Comparison of ENCODE assay signal across 8 mouse cellular contexts in genomic region chr19:42794914-42795613, GRCm38 (mm10). TPM values are rescaled to one million over a fixed set of nuclear protein-coding genes. Genes with fewer than 3 reads are reported as not detected.
A peak's percentile ranks its signal among the peaks of the same experiment; 100 is the strongest.
DNase-seq lines count a peak whose midpoint lies in the region; ATAC-seq lines count a peak whose summit lies in the region.

No protein-coding gene starts in this region.

- H3K9me3 ChIP-seq in embryonic facial prominence, embryonic 10.5 days: no peaks in the 10 kb centered on the region
- no peaks in the 10 kb centered on the region for H3K9me3 ChIP-seq in midbrain, embryonic 12.5 days

- 2% methylated on average over 31 of the region's 31 CpGs for WGBS in embryonic facial prominence, embryonic 10.5 days
- 3% methylated on average over 31 of the region's 31 CpGs for WGBS in midbrain, embryonic 12.5 days

- intact Hi-C loops in left cerebral cortex, postnatal 4 days (cut with DNase I): loop anchor here (1.0 to 10.0 kb wide), 3 partner anchors 230 to 604 kb away; no protein-coding TSS in a partner anchor

- peak overlapping the region; percentile 45 for H3K9ac ChIP-seq in midbrain, embryonic 12.5 days (replicated peaks)

- H3K36me3 ChIP-seq in embryonic facial prominence, embryonic 10.5 days (replicated peaks): no peaks in the 10 kb centered on the region
- H3K36me3 ChIP-seq in midbrain, embryonic 12.5 days: no peaks in the 10 kb centered on the region

- ATAC-seq in granulocyte monocyte progenitor cell, adult 5-6 weeks (replicated peaks; ENCODE audit: poor library complexity, severe bottlenecking): peak; percentile 88
- peak; percentile 87 for ATAC-seq in midbrain, embryonic 12.5 days (ENCODE audit: low FRiP score, low read depth)
- ATAC-seq in inflammation-experienced regulatory T-cells, adult 6 months: no peak

- peak overlapping the region; percentile 57 for H3K4me3 ChIP-seq in embryonic facial prominence, embryonic 10.5 days
- peak overlapping the region; percentile 48 for H3K4me3 ChIP-seq in midbrain, embryonic 12.5 days

- H3K27ac ChIP-seq in embryonic facial prominence, embryonic 10.5 days (replicated peaks): peak overlapping the region; percentile 78
- H3K27ac ChIP-seq in midbrain, embryonic 12.5 days (replicated peaks): no peak overlapping the region

- DNase-seq in adrenal gland, postnatal 14 days: peak; percentile 92
- DNase-seq in embryonic facial prominence, embryonic 10.5 days (ENCODE audit: low spot score): peak; percentile 90
- DNase-seq in kidney, adult 11 months: peak; percentile 49
- peak; percentile 90 for DNase-seq in left cerebral cortex, postnatal 4 days
- DNase-seq in skeletal muscle tissue, adult 2 months (ENCODE audit: low read depth, low spot score): peak; percentile 64

- peaks cover 42% of the 10 kb centered on the region for H3K27me3 ChIP-seq in embryonic facial prominence, embryonic 10.5 days (replicated peaks; ENCODE audit: low read depth, poor library complexity, severe bottlenecking)
- H3K27me3 ChIP-seq in midbrain, embryonic 12.5 days: peaks cover 25% of the 10 kb centered on the region; the same call in 1 of the 2 replicates

- peaks cover 33% of the 10 kb centered on the region for H3K4me1 ChIP-seq in embryonic facial prominence, embryonic 10.5 days
- H3K4me1 ChIP-seq in midbrain, embryonic 12.5 days: peaks cover 5% of the 10 kb centered on the region; the same call in 1 of the 2 replicates

- peak overlapping the region; percentile 93 for H3K4me2 ChIP-seq in midbrain, embryonic 12.5 days (replicated peaks)

RNA-seq across cellular contexts. Expression of gene Hps1, which starts 15.3 kb away (rescaled TPM):
- total RNA-seq in adrenal gland, postnatal 14 days (2021): 18.9 and 19.8 TPM in 2 replicates
- polyA plus RNA-seq in embryonic facial prominence, embryonic 10.5 days (2016; fragmentation: Nextera tagmentation; extraction: Ambion mirVana): 20.0 and 21.2 TPM in 2 replicates
- total RNA-seq in granulocyte monocyte progenitor cell, adult 5-6 weeks (2014; fragmentation: Nextera tagmentation): 24.1 and 32.2 TPM in 2 replicates
- 22.7 and 34.4 TPM in 2 replicates for total RNA-seq in granulocyte monocyte progenitor cell, adult 5-6 weeks (2017)
- 10 to 100 TPM; 14.0 to 15.9 TPM for total RNA-seq in left cerebral cortex, postnatal 4 days (2021)
- 15.5 and 17.2 TPM in 2 replicates for polyA plus RNA-seq in midbrain, embryonic 12.5 days (2016; fragmentation: Nextera tagmentation; extraction: Ambion mirVana)
- polyA plus RNA-seq in inflammation-experienced regulatory T-cells, adult 6 months (2017; shearing (Covaris generic)): 10 to 100 TPM in 2 of 3 experiments, 1 to 10 TPM in 1; 9.9 to 12.1 (median 10.1) TPM

RNA-seq across cellular contexts. Expression of gene Pyroxd2, which starts 42.5 kb away (rescaled TPM):
- 18.5 and 19.8 TPM in 2 replicates for total RNA-seq in adrenal gland, postnatal 14 days (2021)
- 1.00 and 1.0 TPM in 2 replicates for polyA plus RNA-seq in embryonic facial prominence, embryonic 10.5 days (2016; fragmentation: Nextera tagmentation; extraction: Ambion mirVana)
- 6.2 and 12.1 TPM in 2 replicates for total RNA-seq in granulocyte monocyte progenitor cell, adult 5-6 weeks (2014; fragmentation: Nextera tagmentation)
- 2.3 and 3.1 TPM in 2 replicates for total RNA-seq in granulocyte monocyte progenitor cell, adult 5-6 weeks (2017)
- total RNA-seq in left cerebral cortex, postnatal 4 days (2021): 1 to 10 TPM; 1.8 to 2.1 TPM
- polyA plus RNA-seq in midbrain, embryonic 12.5 days (2016; fragmentation: Nextera tagmentation; extraction: Ambion mirVana): 0.89 and 2.2 TPM in 2 replicates
- polyA plus RNA-seq in inflammation-experienced regulatory T-cells, adult 6 months (2017; shearing (Covaris generic)): under 1 TPM in 2 of 3 experiments, not detected in 1; 0.38 to 0.55 TPM
